Mouse (Mus musculus) lung, adult 2 months (tissue): ENCODE data around the gene Khdc3. TPM values are rescaled to one million over a fixed set of nuclear protein-coding genes. Genes with fewer than 3 reads are reported as not detected.

ENCODE experiments used
- DNase-seq: peaks from one replicate; pipeline ENCODE4 v3.0.0; 2022
- H3K4me1 ChIP-seq: fragments of 200-500 bp; 2 replicates; pipeline ENCODE4 v1.6.1; 2011; ENCODE audit warnings: low read length; ENCODE audit not compliant: control insufficient read depth, insufficient read depth
- H3K4me3 ChIP-seq: fragments of 200-500 bp; replicated peaks from 2 replicates; pipeline ENCODE3; 2011; ENCODE audit warnings: low read depth, mild to moderate bottlenecking, control low read depth, low read length; ENCODE audit errors: extremely low read depth
- CTCF ChIP-seq: fragments of 200-500 bp; IDR thresholded peaks from 2 replicates; pipeline ENCODE4 v1.5.1; 2011; ENCODE audit warnings: mild to moderate bottlenecking, low read length, control low read depth; ENCODE audit not compliant: insufficient read depth
- POLR2A ChIP-seq: fragments of 200-500 bp; IDR thresholded peaks from 2 replicates; pipeline ENCODE4 v1.6.1; 2011; ENCODE audit warnings: low read depth, mild to moderate bottlenecking, control low read depth, low read length, borderline replicate concordance; ENCODE audit errors: extremely low read depth
- WGBS: fragments of 180-500 bp; shearing (Covaris S2); methylation state at CpG from one replicate; pipeline ENCODE4 v1.1.7; 2018; 5-methylcytosine and 5-hydroxymethylcytosine counted together
- polyA plus RNA-seq: library from polyadenylated mRNA; depleted of rRNA; stranded (reverse); fragments of >200 nt; gene quantifications from 2 replicates; pipeline ENCODE4 v1.2.3, GENCODE M21; 2012; rRNA removed

The Khdc3 gene
- polyA plus RNA-seq, 1 experiment = 0.25 TPM

GRCm38 (mm10) chr9:73125043-73125570 is 23.5 kb downstream of the Khdc3 start:
- WGBS = 83% methylated on average over 8 of the region's 8 CpGs
- Histone ChIP-seq H3K4me1 (no peaks in the 10 kb centered on the region), H3K4me3 (no peak overlapping the region)
- DNase-seq = no peak
- TF ChIP-seq CTCF (no peak), POLR2A (no peak)

GRCm38 (mm10) chr9:73127457-73127856 is 25.8 kb downstream of the Khdc3 start:
- DNase-seq = no peak
- H3K4me1 ChIP-seq = no peaks in the 10 kb centered on the region
- no peak overlapping the region for H3K4me3 ChIP-seq
- TF ChIP-seq POLR2A (no peak), CTCF (no peak)
- WGBS = 67% methylated on average over 2 of the region's 2 CpGs

GRCm38 (mm10) chr9:73129875-73130274 is 28.2 kb downstream of the Khdc3 start:
- H3K4me1 ChIP-seq = no peaks in the 10 kb centered on the region
- H3K4me3 ChIP-seq = no peak overlapping the region
- DNase-seq = no peak
- no peak for TF ChIP-seq POLR2A
- TF ChIP-seq CTCF = no peak
- WGBS = 79% methylated on average over 8 of the region's 8 CpGs

GRCm38 (mm10) chr9:73130529-73130928 is 28.9 kb downstream of the Khdc3 start:
- H3K4me3 ChIP-seq = no peak overlapping the region
- H3K4me1 ChIP-seq = no peaks in the 10 kb centered on the region
- TF ChIP-seq POLR2A (no peak), CTCF (no peak)
- DNase-seq = no peak
- 55% methylated on average over 4 of the region's 4 CpGs for WGBS

- no peak for DNase-seq
- 54% methylated on average over 11 of the region's 11 CpGs for WGBS
- Histone ChIP-seq H3K4me1 (no peaks in the 10 kb centered on the region), H3K4me3 (no peak overlapping the region)
- TF ChIP-seq POLR2A = no peak
- no peak for TF ChIP-seq CTCF
These were observed 35.8 kb downstream of the Khdc3 start for GRCm38 (mm10) chr9:73137341-73137886.

Other genes starting within 250 kb of the Khdc3 start
- gene Pygo1, start 176.2 kb upstream of the Khdc3 start, polyA plus RNA-seq = 1.4 and 2.0 TPM in 2 replicates
- 1.2 and 1.7 TPM in 2 replicates for gene Dyx1c1, start 143.1 kb upstream of the Khdc3 start, polyA plus RNA-seq
- not detected in 2 replicates for gene Gm44503, start 143.0 kb upstream of the Khdc3 start, polyA plus RNA-seq
- gene Ccpg1os, start 116.5 kb upstream of the Khdc3 start, polyA plus RNA-seq = 11.7 and 21.1 TPM in 2 replicates
- 16.9 and 28.1 TPM in 2 replicates for gene Ccpg1, start 116.4 kb upstream of the Khdc3 start, polyA plus RNA-seq
- gene Pigb, start 61.5 kb upstream of the Khdc3 start, polyA plus RNA-seq = 8.4 and 12.1 TPM in 2 replicates
- 16.7 and 29.8 TPM in 2 replicates for gene Rab27a, start 57.0 kb upstream of the Khdc3 start, polyA plus RNA-seq
- gene Gm20509, start 634 bp downstream of the Khdc3 start, polyA plus RNA-seq = not detected in 2 replicates
- gene Rsl24d1, start 11.6 kb downstream of the Khdc3 start, polyA plus RNA-seq = 9.3 and 18.8 TPM in 2 replicates